Mouse (Mus musculus) cerebellum, adult 2 months (tissue): Measurements from ENCODE around the gene Iqgap2.

ENCODE experiments used
- CTCF ChIP-seq: fragments of 200-500 bp; IDR thresholded peaks from 2 replicates; pipeline ENCODE4 v1.5.1; 2011; ENCODE audit warnings: low read depth, mild to moderate bottlenecking, control low read depth, low read length, moderate library complexity, borderline replicate concordance; ENCODE audit not compliant: insufficient read depth
- POLR2A ChIP-seq: fragments of 200-500 bp; IDR thresholded peaks from 2 replicates; pipeline ENCODE4 v1.6.1; 2011; ENCODE audit warnings: low read length, control low read depth, borderline replicate concordance; ENCODE audit not compliant: insufficient read depth

- TF ChIP-seq CTCF: no peak
- no peak for TF ChIP-seq POLR2A
Observed at GRCm38 (mm10) chr13:95759810-95760209, 131.9 kb downstream of the Iqgap2 start.
